Mouse (Mus musculus): ENCODE data around the gene Ran. TPM values are rescaled to one million over a fixed set of nuclear protein-coding genes. Genes with fewer than 3 reads are reported as not detected.

The Ran gene
- total RNA-seq, 2 experiments from 2014 or later, result 68.9 to 83.3 TPM

DNA sequence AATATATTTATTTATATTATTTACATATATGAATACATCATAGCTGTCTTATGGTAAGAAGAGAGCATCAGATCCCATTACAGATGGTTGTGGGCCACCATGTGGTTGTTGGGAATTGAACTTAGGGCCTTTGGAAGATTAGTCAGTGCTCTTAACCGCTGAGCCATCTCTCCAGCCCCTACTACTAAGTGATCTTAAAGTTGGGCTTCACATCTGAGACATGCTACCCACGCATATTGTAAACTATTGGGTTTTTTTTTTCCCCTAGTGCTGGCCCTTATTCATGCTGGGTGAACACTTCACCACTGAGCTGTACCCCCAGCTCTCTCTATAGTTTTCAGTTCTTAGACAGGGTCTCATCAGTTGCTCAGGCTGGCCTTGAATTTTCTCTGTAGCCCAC is 8.9 kb upstream of the Ran start:
- no peak for DNase-seq (ENCODE audit: low spot score)

DNA sequence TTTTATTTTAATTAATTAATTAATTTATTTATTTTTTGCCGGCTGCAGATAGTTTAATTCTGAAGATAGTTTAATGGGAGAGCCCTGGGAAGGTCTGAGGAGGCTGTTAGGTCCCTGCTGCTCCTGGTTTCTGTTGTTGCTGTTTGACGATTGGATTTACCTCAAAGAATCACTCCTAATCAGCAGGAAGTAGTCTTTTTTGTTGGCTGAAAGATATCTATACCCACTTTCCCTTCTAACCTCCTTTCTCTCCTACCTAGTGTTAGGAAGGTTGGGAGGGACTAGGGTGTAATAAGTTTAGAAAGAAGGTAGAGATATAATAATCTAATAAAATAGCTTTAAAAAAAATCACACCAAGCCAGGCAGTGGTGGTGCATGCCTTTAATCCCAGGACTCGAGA is 4.8 kb upstream of the Ran start:
- no peak for DNase-seq (ENCODE audit: low spot score)

DNA sequence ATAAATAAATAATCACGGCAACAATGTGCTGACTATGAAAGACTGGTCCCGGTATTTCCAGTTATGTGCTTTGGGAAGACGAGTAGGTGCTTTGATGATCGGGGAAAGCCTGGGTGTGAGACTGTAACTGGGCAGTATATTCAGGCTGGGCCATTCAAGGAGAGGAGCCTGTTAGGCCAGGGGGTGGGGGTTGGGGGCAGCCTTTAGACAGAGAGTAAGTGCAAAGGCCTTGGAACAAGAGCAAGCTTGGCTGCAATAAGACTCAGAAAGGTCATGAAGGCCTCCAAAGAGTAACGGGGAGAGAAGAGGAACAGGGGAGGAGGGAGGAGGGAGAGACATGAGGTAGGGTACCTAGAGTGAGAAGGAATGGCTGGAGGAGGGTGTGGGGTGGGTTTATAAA is 4.3 kb upstream of the Ran start:
- no peak for DNase-seq (ENCODE audit: low spot score)

DNA sequence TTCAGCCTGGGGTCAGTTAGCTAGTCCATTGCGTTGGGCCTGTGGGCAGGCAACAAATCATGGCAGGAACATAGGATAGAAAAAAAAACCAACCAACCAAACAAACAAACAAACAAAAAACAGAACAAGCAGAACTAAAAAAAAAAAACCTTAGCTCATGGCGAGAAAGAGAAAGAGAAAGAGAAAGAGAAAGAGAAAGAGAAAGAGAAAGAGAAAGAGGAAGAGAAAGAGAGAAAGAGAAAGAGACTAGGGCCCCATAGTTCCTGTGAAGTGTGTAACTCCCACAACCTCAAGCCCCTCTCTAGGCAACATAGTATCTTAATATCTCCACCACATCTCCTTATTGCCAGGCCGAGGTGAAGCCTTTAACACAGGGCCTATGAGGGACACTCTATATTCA is 3.5 kb upstream of the Ran start:
- DNase-seq (ENCODE audit: low spot score), result no peak

- DNase-seq (ENCODE audit: low spot score), result no peak
Observed at GRCm38 (mm10) chr5:129018782-129019489, 933 bp upstream of the Ran start.

GRCm38 (mm10) chr5:129020300-129020668 is 415 bp downstream of the Ran start:
- no peak for DNase-seq (ENCODE audit: low spot score)

- no peak for DNase-seq (ENCODE audit: low spot score)
Observed at GRCm38 (mm10) chr5:129020731-129021130, 862 bp downstream of the Ran start.

- DNase-seq (ENCODE audit: low spot score), result no peak
Observed at GRCm38 (mm10) chr5:129025048-129025447, 5.2 kb downstream of the Ran start.

DNA sequence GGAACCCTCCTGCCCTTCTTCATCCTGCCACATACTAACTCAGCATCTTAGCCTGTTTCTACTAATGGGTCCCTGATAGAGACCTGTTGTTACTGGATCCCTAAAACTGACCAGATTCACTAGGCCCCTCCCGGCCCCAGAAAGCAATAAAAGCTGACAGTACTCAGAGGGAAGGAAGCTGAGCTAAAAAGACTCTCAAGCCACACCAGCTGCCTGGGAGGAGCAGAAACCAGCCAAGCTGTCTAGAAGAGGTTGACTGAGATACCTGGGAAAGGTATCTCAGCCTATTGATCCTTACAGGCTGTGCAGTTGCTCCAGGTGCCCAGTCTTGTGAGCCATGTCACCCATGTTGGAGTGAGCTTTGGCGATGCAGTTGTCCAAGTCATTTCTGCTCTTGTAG is 5.9 kb downstream of the Ran start:
- DNase-seq (ENCODE audit: low spot score), result no peak

- DNase-seq (ENCODE audit: low spot score), result no peak
Observed at GRCm38 (mm10) chr5:129026171-129026570, 6.3 kb downstream of the Ran start.

DNA sequence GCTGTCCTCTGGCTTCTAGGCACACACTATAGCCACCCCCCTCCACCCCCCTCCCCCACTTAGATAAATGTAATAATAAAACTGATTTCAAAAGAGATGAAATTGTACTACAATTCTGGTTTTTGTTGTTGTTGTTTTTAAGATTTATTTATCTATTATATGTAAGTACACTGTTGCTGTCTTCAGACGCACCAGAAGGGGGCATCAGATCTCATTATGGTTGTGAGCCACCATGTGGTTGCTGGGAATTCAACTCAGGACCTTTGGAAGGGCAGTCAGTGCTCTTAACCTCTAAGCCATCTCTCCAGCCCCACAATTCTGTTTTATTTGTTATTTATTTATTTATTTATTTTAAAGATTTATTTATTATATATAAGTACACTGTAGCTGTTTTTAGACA is 6.8 kb downstream of the Ran start:
- DNase-seq (ENCODE audit: low spot score), result no peak

DNA sequence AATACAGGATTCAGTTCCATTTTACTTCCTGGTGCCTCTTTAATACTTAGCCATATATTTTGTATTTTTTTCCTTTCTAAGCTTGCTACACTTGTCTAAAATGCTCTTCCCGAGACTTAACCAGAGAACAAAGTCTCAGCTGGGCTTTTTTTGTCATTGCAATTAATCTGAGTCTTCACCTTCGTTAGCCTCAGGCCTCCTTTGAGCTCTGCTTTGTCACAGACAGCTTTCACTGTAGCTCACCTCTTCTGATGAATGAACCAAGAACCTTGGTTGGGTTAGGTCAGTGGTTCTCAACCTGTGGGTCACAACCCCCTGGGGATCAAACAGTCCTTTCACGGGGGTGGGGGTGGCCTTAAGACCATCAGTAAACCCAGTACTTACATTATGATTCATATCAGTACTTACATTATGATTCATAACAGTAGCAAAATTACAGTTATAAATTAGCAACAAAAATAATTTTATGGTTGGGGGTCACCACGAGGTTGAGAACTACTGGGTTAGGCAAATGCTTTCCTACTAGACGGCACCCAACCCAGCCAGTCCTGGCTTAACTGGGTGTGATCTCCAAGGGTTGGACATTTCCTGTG is 9.4 kb downstream of the Ran start:
- DNase-seq (ENCODE audit: low spot score), result no peak

DNA sequence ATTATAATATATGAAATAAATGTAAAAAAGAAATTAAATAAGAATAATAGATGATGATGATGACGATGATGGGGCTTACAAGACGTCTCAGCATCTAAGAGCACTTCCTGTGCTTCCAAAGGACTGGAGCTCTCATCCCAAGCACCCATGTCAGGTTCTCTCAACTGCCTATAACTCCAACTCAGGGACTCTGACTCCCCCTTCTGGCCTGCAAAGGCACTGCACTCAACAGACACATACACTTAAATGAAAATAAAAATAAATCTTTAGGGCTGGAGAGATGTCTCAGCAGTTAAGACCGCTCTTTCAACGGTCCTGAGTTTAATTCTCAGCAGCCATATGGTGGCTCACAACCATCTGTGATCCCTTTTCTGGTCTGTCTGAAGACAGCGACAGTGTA is 16.8 kb downstream of the Ran start:
- no peak for DNase-seq (ENCODE audit: low spot score)

DNA sequence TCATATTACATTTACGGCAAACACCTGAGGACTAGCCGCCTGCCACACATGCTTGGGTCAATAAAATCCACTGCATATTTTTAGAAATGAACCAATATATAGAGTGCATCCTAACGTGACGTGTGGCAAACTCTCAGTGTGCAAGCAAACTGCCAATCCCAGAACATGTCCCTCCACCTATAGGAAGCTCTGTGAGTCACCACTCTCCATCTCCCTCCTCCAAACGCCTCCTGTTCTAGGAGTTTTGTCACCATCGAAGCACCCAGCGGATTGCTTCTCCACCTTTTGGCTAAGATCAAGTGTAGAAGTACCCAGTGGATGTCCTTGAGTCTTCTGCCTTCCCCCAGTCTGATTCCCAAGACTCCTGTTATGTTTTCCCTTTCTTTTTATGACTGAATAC is 17.9 kb downstream of the Ran start:
- no peak for DNase-seq (ENCODE audit: low spot score)

DNA sequence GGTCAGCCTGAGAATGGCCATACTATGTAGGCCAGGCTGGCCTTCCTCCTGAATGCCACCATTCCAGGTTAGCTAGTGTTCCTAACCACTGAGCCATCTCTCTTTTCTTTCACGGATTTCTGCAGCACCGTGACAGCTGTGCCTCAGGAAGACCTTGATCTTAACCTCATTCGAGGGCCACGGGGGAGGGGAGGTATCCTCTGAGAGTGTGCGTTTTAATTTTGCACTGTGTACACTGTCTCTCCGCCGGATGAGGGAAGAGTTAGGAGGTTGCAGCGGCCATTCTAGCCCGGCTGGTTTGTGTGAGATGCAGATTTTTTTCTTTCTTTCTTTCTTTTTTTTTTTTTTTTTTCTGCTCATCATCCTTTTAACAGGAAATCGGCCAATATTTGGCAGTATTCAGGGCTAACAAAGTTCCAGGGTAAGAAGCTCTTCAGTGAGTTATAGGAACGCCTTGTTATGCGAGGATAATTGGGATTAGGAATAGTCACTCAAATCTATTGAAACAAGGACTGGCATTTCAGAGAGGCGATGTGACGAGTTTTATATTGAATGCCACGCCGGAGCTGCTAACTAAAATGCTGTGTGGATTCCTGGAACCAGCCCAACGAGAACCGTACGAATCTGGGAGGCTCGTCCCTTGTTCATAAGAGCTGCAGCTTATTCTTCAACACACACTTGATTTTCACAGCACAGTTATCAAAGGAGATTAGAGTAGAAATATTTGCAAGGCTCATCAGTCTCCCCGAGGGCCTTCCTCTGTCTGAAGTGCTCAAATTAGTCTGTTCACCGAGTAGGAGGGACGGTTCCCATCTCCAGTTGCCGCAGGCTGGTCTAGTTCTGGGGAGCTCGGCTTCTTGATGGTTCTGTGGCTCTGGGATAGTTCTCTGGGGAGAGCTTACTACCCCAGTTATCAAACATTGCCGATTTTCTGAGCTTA is 26.0 kb downstream of the Ran start:
- no peak for DNase-seq (ENCODE audit: low spot score)

DNA sequence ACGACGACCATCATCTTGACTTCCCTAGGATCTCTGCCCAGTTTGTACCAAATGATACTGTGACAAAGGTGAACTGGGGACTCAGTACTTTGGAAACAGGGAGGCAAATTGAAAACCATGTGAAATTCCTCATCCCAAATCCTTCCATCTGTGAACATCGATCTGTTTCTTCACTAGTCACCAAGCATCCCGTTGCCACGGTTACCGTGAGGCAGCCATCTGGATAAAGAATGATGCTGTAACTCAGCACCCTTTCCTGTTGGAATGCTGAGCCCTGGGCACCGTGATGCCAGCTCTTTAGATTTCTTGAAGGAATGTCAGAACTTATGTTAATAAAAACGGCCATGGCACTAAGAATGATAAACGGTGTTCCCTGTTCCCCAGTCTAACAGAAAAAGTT is 29.5 kb downstream of the Ran start:
- DNase-seq (ENCODE audit: low spot score), result no peak

- no peak for DNase-seq (ENCODE audit: low spot score)
Observed at GRCm38 (mm10) chr5:129051910-129052309, 32.0 kb downstream of the Ran start.

DNA sequence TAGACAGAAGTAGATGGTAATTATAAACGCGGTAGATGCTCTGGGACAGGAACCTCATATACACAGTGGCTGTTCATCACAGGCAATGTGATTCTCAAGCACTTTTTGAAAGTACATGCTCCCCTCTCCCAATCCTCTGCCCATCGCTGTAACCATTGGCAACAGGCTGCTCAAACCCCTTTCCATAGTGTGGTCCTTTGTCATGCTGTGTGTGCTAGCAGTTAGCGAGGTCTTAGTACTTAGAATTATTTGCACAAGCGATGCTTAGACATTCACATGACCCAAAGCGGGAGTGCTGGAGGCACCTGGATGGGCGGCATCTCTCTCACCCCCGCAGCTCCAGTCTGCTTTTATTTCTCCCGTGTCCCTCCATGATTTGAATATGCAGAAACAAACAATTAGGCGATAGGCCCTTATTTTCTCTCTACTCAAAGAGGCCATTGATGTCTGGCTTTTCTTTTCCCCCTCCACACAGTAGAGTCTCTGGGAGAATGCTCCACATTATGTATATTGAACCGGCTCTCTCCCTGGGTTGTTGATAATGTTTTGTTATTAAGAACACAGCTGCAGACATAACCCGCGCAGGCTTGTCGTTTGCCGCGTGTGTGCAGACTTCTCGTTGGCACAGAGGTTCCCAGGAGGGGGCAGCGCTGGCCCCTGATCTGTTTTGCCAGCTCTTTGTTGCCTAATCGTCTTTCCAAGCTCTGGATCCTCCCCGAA is 32.9 kb downstream of the Ran start:
- DNase-seq (ENCODE audit: low spot score), result no peak

GRCm38 (mm10) chr5:129054675-129055284 is 34.9 kb downstream of the Ran start:
- DNase-seq (ENCODE audit: low spot score), result no peak

DNA sequence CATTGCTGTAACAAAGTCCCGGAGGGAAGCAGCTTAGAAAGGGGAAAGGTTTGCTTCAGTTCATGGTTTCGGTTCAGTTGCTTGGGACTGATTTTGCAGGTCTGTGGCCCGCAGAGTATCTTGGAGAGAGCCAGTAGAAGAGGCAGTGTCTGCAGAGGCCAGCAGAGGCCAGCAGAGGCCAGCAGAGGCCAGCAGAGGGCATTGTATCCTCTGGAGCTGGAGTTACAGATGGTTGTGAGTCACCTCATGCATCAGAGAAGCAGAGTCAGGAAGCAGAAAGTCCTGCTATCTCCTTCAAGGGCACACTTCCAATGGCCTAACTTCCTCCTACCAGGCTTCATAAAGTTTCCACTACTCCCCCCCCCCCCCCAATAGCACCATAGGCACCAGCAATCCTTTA is 39.2 kb downstream of the Ran start:
- no peak for DNase-seq (ENCODE audit: low spot score)

- peak; percentile 49 for DNase-seq (ENCODE audit: low spot score)
Observed at GRCm38 (mm10) chr5:129061579-129061978, 41.7 kb downstream of the Ran start.

Measured in gastrocnemius, adult 18-20 months (tissue).